In genomic region chr5:107869701-107870100, GRCm38 (mm10) we compare ENCODE assay signal across 10 mouse cellular contexts. TPM values are rescaled to one million over a fixed set of nuclear protein-coding genes. Genes with fewer than 3 reads are reported as not detected.
DNase-seq lines count a peak whose midpoint lies in the region; ATAC-seq lines count a peak whose summit lies in the region.
"Had no signal": no experiment of that assay in that cellular context is flagged by ENCODE, and none has a peak within 500 bp of the region (broad histone marks: within the 10 kb centered on the region; RNA-seq: fewer than 3 reads in every experiment).

No protein-coding gene starts in this region.

- H3K36me3 ChIP-seq in heart, embryonic 15.5 days: no peaks in the 10 kb centered on the region
- no peaks in the 10 kb centered on the region for H3K36me3 ChIP-seq in midbrain, embryonic 10.5 days
- no peaks in the 10 kb centered on the region for H3K36me3 ChIP-seq in midbrain, embryonic 15.5 days (replicated peaks)
- H3K36me3 ChIP-seq in embryonic facial prominence, embryonic 14.5 days (ENCODE audit: control insufficient read depth, insufficient read depth, low read length): no peaks in the 10 kb centered on the region
- H3K36me3 ChIP-seq in splenic B cell, adult 2 months (ENCODE audit: control insufficient read depth, insufficient read depth, low read length, poor library complexity, severe bottlenecking): no peaks in the 10 kb centered on the region

- peaks cover 42% of the 10 kb centered on the region for H3K4me1 ChIP-seq in heart, embryonic 15.5 days (replicated peaks)
- H3K4me1 ChIP-seq in midbrain, embryonic 10.5 days: peaks cover 10% of the 10 kb centered on the region
- H3K4me1 ChIP-seq in midbrain, embryonic 15.5 days: peaks cover 15% of the 10 kb centered on the region
- peaks cover 4% of the 10 kb centered on the region; the same call in 1 of the 2 replicates for H3K4me1 ChIP-seq in embryonic facial prominence, embryonic 14.5 days (ENCODE audit: control insufficient read depth, insufficient read depth, low read length)

- no peak overlapping the region for H3K4me3 ChIP-seq in heart, embryonic 15.5 days
- H3K4me3 ChIP-seq in midbrain, embryonic 10.5 days: peak overlapping the region; percentile 89; the same call in 1 of the 2 replicates
- H3K4me3 ChIP-seq in midbrain, embryonic 15.5 days: no peak overlapping the region
- H3K4me3 ChIP-seq in embryonic facial prominence, embryonic 14.5 days (ENCODE audit: low read depth, low read length): no peak overlapping the region

- DNase-seq in heart, postnatal 25 days (ENCODE audit: low spot score): no peak
- DNase-seq in midbrain, embryonic 10.5 days (ENCODE audit: low spot score): no peak
- no peak for DNase-seq in embryonic facial prominence, embryonic 14.5 days (ENCODE audit: low spot score)
- DNase-seq in splenic B cell, adult 2 months (ENCODE audit: low read depth, low spot score): peak; percentile 23
- DNase-seq in testis, postnatal 10 days (ENCODE audit: low spot score): no peak

- WGBS in heart, embryonic 15.5 days: 43% methylated on average over 2 of the region's 2 CpGs
- 71% methylated on average over 2 of the region's 2 CpGs for WGBS in midbrain, embryonic 10.5 days
- 67% methylated on average over 2 of the region's 2 CpGs for WGBS in midbrain, embryonic 15.5 days
- WGBS in embryonic facial prominence, embryonic 14.5 days: 54% methylated on average over 2 of the region's 2 CpGs

- no peak for ATAC-seq in heart, embryonic 15.5 days (replicated peaks; ENCODE audit: insufficient number of reproducible peaks, insufficient read depth, low FRiP score, low read depth)
- ATAC-seq in midbrain, embryonic 15.5 days (replicated peaks): no peak
- no peak for ATAC-seq in embryonic facial prominence, embryonic 14.5 days (ENCODE audit: low read depth)

- no peaks in the 10 kb centered on the region for H3K27me3 ChIP-seq in heart, embryonic 15.5 days
- H3K27me3 ChIP-seq in midbrain, embryonic 10.5 days (ENCODE audit: low read depth, poor library complexity, severe bottlenecking): peaks cover 18% of the 10 kb centered on the region
- 0 out of 2 replicates have a peak, but pooled peaks cover 3% of the 10 kb centered on the region for H3K27me3 ChIP-seq in midbrain, embryonic 15.5 days (replicated peaks)
- no peaks in the 10 kb centered on the region for H3K27me3 ChIP-seq in embryonic facial prominence, embryonic 14.5 days (replicated peaks; ENCODE audit: control insufficient read depth, insufficient read depth, low read length)
- no peaks in the 10 kb centered on the region for H3K27me3 ChIP-seq in splenic B cell, adult 2 months (ENCODE audit: control insufficient read depth, insufficient read depth, low read length, poor library complexity, severe bottlenecking)

- H3K9me3 ChIP-seq in heart, embryonic 15.5 days (replicated peaks): no peaks in the 10 kb centered on the region
- no peaks in the 10 kb centered on the region for H3K9me3 ChIP-seq in midbrain, embryonic 10.5 days (replicated peaks)
- no peaks in the 10 kb centered on the region for H3K9me3 ChIP-seq in midbrain, embryonic 15.5 days
- H3K9me3 ChIP-seq in embryonic facial prominence, embryonic 14.5 days (ENCODE audit: control insufficient read depth, low read length): no peaks in the 10 kb centered on the region

- H3K27ac ChIP-seq in heart, embryonic 15.5 days: 0 out of 2 replicates have a peak overlapping the region, but pooled peaks have one; percentile 95
- no peak overlapping the region for H3K27ac ChIP-seq in midbrain, embryonic 10.5 days (replicated peaks)
- no peak overlapping the region for H3K27ac ChIP-seq in midbrain, embryonic 15.5 days
- no peak overlapping the region for H3K27ac ChIP-seq in embryonic facial prominence, embryonic 14.5 days (replicated peaks; ENCODE audit: low read depth, low read length)

- H3K4me2 ChIP-seq in heart, embryonic 15.5 days: peak overlapping the region; percentile 65
- H3K4me2 ChIP-seq in midbrain, embryonic 15.5 days: no peak overlapping the region; the same call in 1 of the 2 replicates
- peak overlapping the region; percentile 64 for H3K4me2 ChIP-seq in embryonic facial prominence, embryonic 14.5 days (ENCODE audit: low read depth, low read length)

- no peak overlapping the region for H3K9ac ChIP-seq in heart, embryonic 15.5 days
- no peak overlapping the region for H3K9ac ChIP-seq in midbrain, embryonic 15.5 days
- no peak overlapping the region for H3K9ac ChIP-seq in embryonic facial prominence, embryonic 14.5 days (ENCODE audit: low read depth, low read length)

- intact Hi-C loops in heart, postnatal 25 days (cut with DNase I): loop anchor here (2.0 kb wide), 1 partner anchor 31 kb away; the partner anchor contains the start of gene Rpl5

RNA-seq across cellular contexts. Expression of gene Evi5, which starts 5.2 kb away (rescaled TPM):
- 41.7 and 44.9 TPM in 2 replicates for polyA plus RNA-seq in heart, embryonic 15.5 days (2015; fragmentation: Nextera tagmentation; extraction: Ambion mirVana)
- total RNA-seq in heart, postnatal 25 days (2021): 10 to 100 TPM; 17.9 to 22.1 TPM
- polyA plus RNA-seq in midbrain, embryonic 10.5 days (2016; fragmentation: Nextera tagmentation; extraction: Ambion mirVana): 42.3 and 45.0 TPM in 2 replicates
- 47.3 and 48.5 TPM in 2 replicates for polyA plus RNA-seq in midbrain, embryonic 15.5 days (2015; fragmentation: Nextera tagmentation; extraction: Ambion mirVana)
- 56.1 and 58.5 TPM in 2 replicates for polyA plus RNA-seq in embryonic facial prominence, embryonic 14.5 days (2014; fragmentation: Nextera tagmentation; extraction: Ambion mirVana)

RNA-seq across cellular contexts. Expression of gene Rpl5, which starts 30.6 kb away (rescaled TPM):
- polyA plus RNA-seq in heart, embryonic 15.5 days (2015; fragmentation: Nextera tagmentation; extraction: Ambion mirVana): 37.8 and 45.5 TPM in 2 replicates
- total RNA-seq in heart, postnatal 25 days (2021): 10 to 100 TPM; 30.6 to 34.7 TPM
- polyA plus RNA-seq in midbrain, embryonic 10.5 days (2016; fragmentation: Nextera tagmentation; extraction: Ambion mirVana): 79.8 and 89.8 TPM in 2 replicates
- 63.8 and 64.8 TPM in 2 replicates for polyA plus RNA-seq in midbrain, embryonic 15.5 days (2015; fragmentation: Nextera tagmentation; extraction: Ambion mirVana)
- polyA plus RNA-seq in embryonic facial prominence, embryonic 14.5 days (2014; fragmentation: Nextera tagmentation; extraction: Ambion mirVana): 58.1 and 63.8 TPM in 2 replicates

RNA-seq across cellular contexts. Expression of gene Ube2d2b, which starts 39.8 kb away (rescaled TPM):
- polyA plus RNA-seq in heart, embryonic 15.5 days (2015; fragmentation: Nextera tagmentation; extraction: Ambion mirVana): 0.21 and 0.22 TPM in 2 replicates
- not detected for total RNA-seq in heart, postnatal 25 days (2021)
- 0.12 and 0.17 TPM in 2 replicates for polyA plus RNA-seq in midbrain, embryonic 10.5 days (2016; fragmentation: Nextera tagmentation; extraction: Ambion mirVana)
- 0.13 and 0.22 TPM in 2 replicates for polyA plus RNA-seq in midbrain, embryonic 15.5 days (2015; fragmentation: Nextera tagmentation; extraction: Ambion mirVana)
- 0.47 TPM in 1 of 2 replicates, not detected in the other for polyA plus RNA-seq in embryonic facial prominence, embryonic 14.5 days (2014; fragmentation: Nextera tagmentation; extraction: Ambion mirVana)
- total RNA-seq: hematopoietic stem cell, adult 5-6 weeks had no signal
- polyA plus RNA-seq: large intestine, adult 2 months; midbrain, embryonic 11.5 days had no signal
